Mouse (Mus musculus): ENCODE measurements at regions not wholly inside any gene's neighbourhood (a gene's known extent, or its start where the extent isn't known, plus 50 kb on each side); places are given as distances from the start of the nearest gene placed in this dataset.

DNA sequence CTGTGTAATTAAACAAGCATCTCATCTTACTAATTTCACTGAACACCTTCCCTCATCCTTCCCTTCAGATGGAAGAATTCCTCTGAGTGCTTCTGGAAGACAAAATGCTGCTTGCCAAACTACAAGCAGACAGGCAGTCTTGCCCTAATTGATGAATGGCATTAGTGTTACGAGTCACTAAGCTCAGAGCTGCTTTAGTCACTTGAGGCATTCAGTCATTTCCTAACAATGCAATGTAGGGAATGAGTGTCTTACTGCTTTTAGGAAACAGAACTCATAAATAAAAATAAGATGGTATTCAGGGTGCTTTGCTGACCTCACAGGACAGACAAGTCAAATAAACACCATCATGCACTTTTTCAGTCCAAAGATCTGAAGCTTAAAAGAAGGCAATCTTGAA is 285.1 kb upstream of the Paip1 start:
- no peak for DNase-seq

- DNase-seq, result no peak
Measured at GRCm38 (mm10) chr13:119145713-119146112, 282.7 kb upstream of the Paip1 start.

DNA sequence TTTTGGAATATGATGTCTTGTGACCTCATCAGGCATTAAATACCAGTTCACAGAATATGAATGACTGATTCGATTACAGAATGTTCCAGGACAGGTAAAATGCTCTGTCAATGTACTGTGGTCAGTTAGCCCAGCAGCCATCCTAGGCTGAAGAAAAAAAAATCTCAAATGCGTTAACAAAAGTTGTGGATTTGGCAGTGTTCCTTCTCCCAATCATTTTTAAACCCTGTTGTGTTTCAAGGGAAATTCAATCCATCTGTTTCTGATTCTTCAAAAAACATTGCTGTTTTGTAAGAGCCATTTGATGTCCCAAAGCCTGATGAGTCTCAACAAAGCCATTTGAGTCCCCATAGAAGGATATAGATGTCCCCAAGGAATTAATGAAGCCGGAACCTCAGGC is 280.7 kb upstream of the Paip1 start:
- no peak for DNase-seq

GRCm38 (mm10) chr13:119149141-119149540 is 279.3 kb upstream of the Paip1 start:
- DNase-seq, result no peak

GRCm38 (mm10) chr13:119150847-119151548 is 277.4 kb upstream of the Paip1 start:
- DNase-seq, result no peak

GRCm38 (mm10) chr13:119177753-119178152 is 250.6 kb upstream of the Paip1 start:
- DNase-seq, result peak; percentile 68

- DNase-seq, result no peak
Measured at GRCm38 (mm10) chr13:119178212-119178611, 250.2 kb upstream of the Paip1 start.

GRCm38 (mm10) chr13:119179157-119179920 is 249.1 kb upstream of the Paip1 start:
- no peak for DNase-seq

DNA sequence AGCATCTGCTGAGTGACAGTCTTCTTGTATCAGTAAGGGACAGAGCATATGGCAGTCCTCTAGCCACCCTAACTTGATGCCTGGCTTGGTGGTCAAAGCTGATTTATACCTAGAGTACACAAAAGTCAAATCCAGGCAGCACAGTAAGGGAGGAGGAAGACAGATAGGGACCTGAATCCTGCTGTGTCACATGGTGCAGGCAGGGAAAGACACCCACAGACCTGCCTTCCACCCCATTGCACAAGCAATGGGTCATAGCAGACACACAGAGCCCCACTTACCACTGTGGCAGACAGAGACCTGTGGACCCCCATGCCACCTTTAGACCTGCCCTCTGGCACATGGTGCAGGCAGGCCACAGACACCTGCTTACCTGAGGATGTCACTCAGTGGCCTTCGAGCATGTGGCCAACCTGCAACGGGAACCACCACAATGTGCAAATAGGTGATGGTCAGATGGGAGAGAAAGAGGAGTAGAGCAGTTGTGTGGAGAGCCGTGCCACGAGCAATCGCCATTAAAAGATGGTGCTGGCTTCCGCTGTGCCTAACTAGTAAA is 244.0 kb upstream of the Paip1 start:
- DNase-seq, result no peak

DNA sequence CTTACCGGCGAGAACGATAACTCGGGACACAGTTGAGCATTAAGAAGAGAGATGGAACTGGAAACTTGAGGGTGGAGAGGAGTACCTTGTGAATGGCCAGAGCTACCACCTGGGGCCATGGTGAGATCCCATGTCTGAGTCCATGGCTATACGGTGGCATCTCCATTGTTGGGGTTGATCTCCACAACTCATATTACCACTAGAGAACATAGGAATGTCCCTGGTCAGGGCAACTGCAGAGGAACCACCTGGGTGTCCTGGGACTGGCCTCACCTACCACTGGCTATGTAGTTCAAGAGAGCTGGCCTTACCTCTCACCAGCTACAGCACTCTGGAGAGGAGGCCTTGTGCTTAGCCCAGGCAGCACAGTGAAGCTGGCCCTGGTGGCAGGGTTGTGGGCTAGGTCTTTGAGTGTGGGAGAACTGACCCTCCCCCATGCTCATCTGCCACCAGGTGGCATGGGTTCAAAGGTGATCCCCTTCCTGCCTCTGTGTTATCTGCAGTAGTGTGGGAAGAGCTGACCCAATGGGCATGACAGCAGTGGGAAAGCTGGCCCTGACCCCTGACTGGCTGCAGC is 242.7 kb upstream of the Paip1 start:
- no peak for DNase-seq

DNA sequence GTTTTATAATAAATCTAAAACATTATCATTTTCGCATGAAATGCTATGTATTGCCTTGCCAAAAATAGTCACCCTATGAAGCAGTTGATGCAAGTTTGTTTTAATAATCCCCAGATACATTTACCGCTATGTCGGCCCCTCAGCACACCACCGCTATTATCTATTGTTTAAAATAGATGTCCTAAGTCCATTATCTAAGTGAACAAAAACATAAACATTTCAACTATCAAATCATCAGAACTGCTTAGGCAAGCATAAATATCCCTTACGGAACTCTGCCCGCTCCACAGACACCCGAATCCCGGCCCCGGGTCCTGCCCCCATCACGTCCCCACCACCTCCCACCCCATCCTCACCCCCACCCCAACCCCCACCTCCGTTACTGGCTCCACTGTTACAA is 196.8 kb upstream of the Paip1 start:
- no peak for DNase-seq

GRCm38 (mm10) chr13:119232100-119233029 is 196.0 kb upstream of the Paip1 start:
- DNase-seq, result no peak

GRCm38 (mm10) chr13:119233030-119233385 is 195.4 kb upstream of the Paip1 start:
- no peak for DNase-seq

- DNase-seq, result no peak
Measured at GRCm38 (mm10) chr13:119233869-119234268, 194.5 kb upstream of the Paip1 start.

- no peak for DNase-seq
Measured at GRCm38 (mm10) chr13:119242358-119242757, 186.0 kb upstream of the Paip1 start.

DNA sequence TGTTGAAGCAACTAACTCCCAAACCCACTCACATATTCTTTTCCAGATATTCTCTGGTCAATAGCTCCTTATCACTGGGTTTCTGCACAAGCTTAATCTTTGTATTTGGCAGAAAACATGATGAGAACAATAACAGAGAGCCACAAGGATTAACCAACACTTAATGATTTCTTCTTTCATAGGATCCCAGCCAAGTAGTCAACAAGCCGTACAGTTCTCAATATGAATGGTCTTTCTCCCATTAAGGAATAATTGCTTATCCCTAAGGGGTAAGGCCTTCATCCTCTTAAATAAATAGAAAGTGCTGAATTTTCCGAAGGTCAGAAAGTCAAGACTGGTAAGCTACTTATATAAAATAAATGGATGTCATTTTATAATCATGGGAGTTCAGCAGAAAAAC is 181.3 kb upstream of the Paip1 start:
- DNase-seq, result no peak

DNA sequence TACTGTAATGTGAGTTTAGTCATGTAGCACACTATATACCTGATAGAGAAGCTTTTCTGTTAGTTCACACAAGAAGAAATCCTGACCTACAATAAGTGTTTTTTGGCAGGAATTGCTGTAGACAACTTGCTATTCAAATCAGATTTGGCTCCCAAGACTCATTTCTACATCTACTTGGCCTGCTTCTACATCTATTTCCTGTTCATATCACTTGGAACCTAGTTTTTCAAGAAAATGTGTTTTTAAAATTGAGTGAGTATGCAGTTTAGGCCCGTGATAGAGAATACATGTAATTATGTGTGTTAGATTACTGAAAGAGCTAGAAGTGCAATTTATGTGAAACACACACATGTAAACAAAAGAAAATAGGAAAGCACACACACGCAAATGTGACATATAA is 176.4 kb upstream of the Paip1 start:
- DNase-seq, result no peak

GRCm38 (mm10) chr13:119256350-119256749 is 172.1 kb upstream of the Paip1 start:
- no peak for DNase-seq

- DNase-seq, result no peak
Measured at GRCm38 (mm10) chr13:119258515-119258914, 169.9 kb upstream of the Paip1 start.

- DNase-seq, result no peak
Measured at GRCm38 (mm10) chr13:119263561-119263960, 164.8 kb upstream of the Paip1 start.

DNA sequence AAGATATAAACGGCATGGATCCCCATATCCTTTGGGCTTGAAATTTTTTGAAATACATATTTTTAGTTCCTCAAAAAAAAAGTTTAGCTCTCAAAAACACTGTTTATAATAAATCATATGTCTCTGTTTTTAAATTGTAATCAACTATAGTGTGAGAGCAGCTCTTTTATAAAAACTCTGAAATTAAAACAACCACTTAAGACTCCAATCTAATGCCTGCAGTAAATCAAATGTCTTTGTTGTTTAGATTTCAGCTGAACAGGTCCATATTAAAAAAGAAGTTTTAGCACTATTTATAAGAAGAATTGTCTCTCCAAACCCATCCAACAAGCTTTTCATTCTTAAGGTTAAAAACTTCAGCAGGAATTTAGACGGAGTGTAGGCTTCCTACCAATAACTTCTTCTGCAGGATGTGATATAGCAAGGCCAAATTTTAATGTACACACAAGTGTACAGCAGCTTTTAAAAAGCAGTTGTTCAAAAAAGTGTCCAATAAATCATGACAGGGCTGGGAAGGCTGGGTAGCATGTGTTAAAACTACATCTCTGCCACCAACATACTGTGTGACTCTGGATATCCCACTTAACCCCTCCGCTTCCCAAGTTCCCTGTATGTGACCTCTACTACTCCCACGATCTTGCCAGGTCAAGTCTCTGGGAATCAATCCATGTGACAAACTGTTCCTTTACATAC is 160.6 kb upstream of the Paip1 start:
- DNase-seq, result no peak

- no peak for DNase-seq
Measured at GRCm38 (mm10) chr13:119268301-119268675, 160.1 kb upstream of the Paip1 start.
